Mouse (Mus musculus) induced T-regulatory cell, adult 2 months (primary cell): ENCODE results near the gene Gm5127.

Experiments
- DNase-seq: peaks from one replicate; pipeline ENCODE4 v3.0.0-alpha.2; 2012; ENCODE audit warnings: low read depth

Gm5127 gene

GRCm38 (mm10) chrX:106582886-106583285 lies at the start of gene Gm5127:
TSS of gene Gm5127 (plus strand) at chrX:106583186.
- DNase-seq, result no peak

GRCm38 (mm10) chrX:106536359-106536758 lies 46.6 kb upstream of the Gm5127 start:
- peak; percentile 3 for DNase-seq

GRCm38 (mm10) chrX:106555457-106555856 lies 27.5 kb upstream of the Gm5127 start:
- no peak for DNase-seq

- DNase-seq, result no peak
Observed at GRCm38 (mm10) chrX:106578966-106579365, 4.0 kb upstream of the Gm5127 start.

- DNase-seq, result no peak
Observed at GRCm38 (mm10) chrX:106580410-106580809, 2.6 kb upstream of the Gm5127 start.

GRCm38 (mm10) chrX:106582197-106582596 lies 789 bp upstream of the Gm5127 start:
- no peak for DNase-seq

GRCm38 (mm10) chrX:106593914-106594313 lies 10.9 kb downstream of the Gm5127 start:
- no peak for DNase-seq

GRCm38 (mm10) chrX:106595904-106596303 lies 12.9 kb downstream of the Gm5127 start:
- DNase-seq, result peak; percentile 3

GRCm38 (mm10) chrX:106602574-106603258 lies 19.7 kb downstream of the Gm5127 start:
- DNase-seq, result peak; percentile 22

- DNase-seq, result peak; percentile 11
Observed at GRCm38 (mm10) chrX:106603386-106603785, 20.4 kb downstream of the Gm5127 start, which contains the start of gene Cysltr1. TSS of gene Cysltr1 (minus strand) at chrX:106603679.

GRCm38 (mm10) chrX:106622512-106622911 lies 39.5 kb downstream of the Gm5127 start:
- DNase-seq, result peak; percentile 47

GRCm38 (mm10) chrX:106623667-106624066 lies 40.7 kb downstream of the Gm5127 start:
- DNase-seq, result peak; percentile 37

GRCm38 (mm10) chrX:106628514-106628913 lies 45.5 kb downstream of the Gm5127 start:
- DNase-seq, result peak; percentile 24

- DNase-seq, result no peak
Observed at GRCm38 (mm10) chrX:106633543-106633942, 50.6 kb downstream of the Gm5127 start.

GRCm38 (mm10) chrX:106634799-106635541 lies 52.0 kb downstream of the Gm5127 start:
- DNase-seq, result no peak

GRCm38 (mm10) chrX:106662101-106662500 lies 79.1 kb downstream of the Gm5127 start:
- DNase-seq, result no peak

- peak; percentile 73 for DNase-seq
Observed at GRCm38 (mm10) chrX:106704590-106704989, 121.6 kb downstream of the Gm5127 start.

GRCm38 (mm10) chrX:106717160-106717559 lies 134.2 kb downstream of the Gm5127 start:
- DNase-seq, result peak; percentile 38

- no peak for DNase-seq
Observed at GRCm38 (mm10) chrX:106742241-106742640, 159.3 kb downstream of the Gm5127 start.

- no peak for DNase-seq
Observed at GRCm38 (mm10) chrX:106755272-106755671, 172.3 kb downstream of the Gm5127 start.
